Mouse (Mus musculus): ENCODE measurements around the gene Fbxw4.
A peak's percentile ranks its signal among the peaks of the same experiment; 100 is the strongest.
"Not testable (repeated sequence)": the region's sequence is repeated elsewhere in the genome, so short reads cannot be mapped to it uniquely, and the experiment has no call there.

Gene Fbxw4

GRCm38 (mm10) chr19:45656810-45657595, 3.1 kb downstream of the Fbxw4 start:
- no peak for DNase-seq (ENCODE audit: low read depth, low spot score)

GRCm38 (mm10) chr19:45655870-45656269, 4.2 kb downstream of the Fbxw4 start:
- peak; percentile 59 for DNase-seq (ENCODE audit: low read depth, low spot score)

- DNase-seq (ENCODE audit: low read depth, low spot score) = no peak
Measured at GRCm38 (mm10) chr19:45653986-45654385, 6.1 kb downstream of the Fbxw4 start.

GRCm38 (mm10) chr19:45652286-45652988, 7.7 kb downstream of the Fbxw4 start:
- no peak for DNase-seq (ENCODE audit: low read depth, low spot score)

GRCm38 (mm10) chr19:45651524-45651923, 8.6 kb downstream of the Fbxw4 start:
- DNase-seq (ENCODE audit: low read depth, low spot score) = no peak

- DNase-seq (ENCODE audit: low read depth, low spot score) = peak; percentile 93
Measured at GRCm38 (mm10) chr19:45649776-45650175, 10.3 kb downstream of the Fbxw4 start.

- DNase-seq (ENCODE audit: low read depth, low spot score) = not testable (repeated sequence)
Measured at GRCm38 (mm10) chr19:45648469-45648868, 11.6 kb downstream of the Fbxw4 start.

GRCm38 (mm10) chr19:45646866-45647265, 13.2 kb downstream of the Fbxw4 start:
- DNase-seq (ENCODE audit: low read depth, low spot score) = no peak

- no peak for DNase-seq (ENCODE audit: low read depth, low spot score)
Measured at GRCm38 (mm10) chr19:45640691-45641090, 19.4 kb downstream of the Fbxw4 start.

GRCm38 (mm10) chr19:45635960-45636359, 24.2 kb downstream of the Fbxw4 start:
- DNase-seq (ENCODE audit: low read depth, low spot score) = no peak

GRCm38 (mm10) chr19:45631584-45631983, 28.5 kb downstream of the Fbxw4 start:
- no peak for DNase-seq (ENCODE audit: low read depth, low spot score)

- no peak for DNase-seq (ENCODE audit: low read depth, low spot score)
Measured at GRCm38 (mm10) chr19:45630953-45631352, 29.2 kb downstream of the Fbxw4 start.

- peak; percentile 30 for DNase-seq (ENCODE audit: low read depth, low spot score)
Measured at GRCm38 (mm10) chr19:45629219-45629618, 30.9 kb downstream of the Fbxw4 start.

- no peak for DNase-seq (ENCODE audit: low read depth, low spot score)
Measured at GRCm38 (mm10) chr19:45628649-45629048, 31.5 kb downstream of the Fbxw4 start.

- no peak for DNase-seq (ENCODE audit: low read depth, low spot score)
Measured at GRCm38 (mm10) chr19:45627036-45627435, 33.1 kb downstream of the Fbxw4 start.

GRCm38 (mm10) chr19:45623710-45624109, 36.4 kb downstream of the Fbxw4 start:
- DNase-seq (ENCODE audit: low read depth, low spot score) = no peak

GRCm38 (mm10) chr19:45622144-45622543, 38.0 kb downstream of the Fbxw4 start:
- peak; percentile 84 for DNase-seq (ENCODE audit: low read depth, low spot score)

GRCm38 (mm10) chr19:45621061-45621460, 39.1 kb downstream of the Fbxw4 start:
- DNase-seq (ENCODE audit: low read depth, low spot score) = no peak

- no peak for DNase-seq (ENCODE audit: low read depth, low spot score)
Measured at GRCm38 (mm10) chr19:45619744-45620501, 40.2 kb downstream of the Fbxw4 start.

- DNase-seq (ENCODE audit: low read depth, low spot score) = no peak
Measured at GRCm38 (mm10) chr19:45618184-45618583, 41.9 kb downstream of the Fbxw4 start.

- no peak for DNase-seq (ENCODE audit: low read depth, low spot score)
Measured at GRCm38 (mm10) chr19:45616735-45617134, 43.4 kb downstream of the Fbxw4 start.

GRCm38 (mm10) chr19:45616214-45616518, 43.9 kb downstream of the Fbxw4 start:
- DNase-seq (ENCODE audit: low read depth, low spot score) = no peak

All from ZHBTc4 (cell line).